Mouse (Mus musculus) embryonic facial prominence, embryonic 13.5 days (tissue): Measurements from ENCODE around the gene Tbkbp1. TPM values are rescaled to one million over a fixed set of nuclear protein-coding genes. Genes with fewer than 3 reads are reported as not detected.

Experiments
- ATAC-seq: fragments of 200-750 bp; cut with Nextera tagmentation; 2 replicates; pipeline ENCODE4 v1.8.0; 2017; ENCODE audit warnings: low read depth; ENCODE audit not compliant: insufficient number of reproducible peaks, insufficient read depth, low FRiP score, low TSS enrichment
- H3K27ac ChIP-seq: fragments of 300-500 bp; sonication (generic); 2 replicates; pipeline ENCODE4 v1.5.1; 2015; ENCODE audit warnings: moderate library complexity, mild to moderate bottlenecking, inconsistent platforms
- H3K27me3 ChIP-seq: fragments of 300-500 bp; sonication (generic); 2 replicates; pipeline ENCODE4 v1.6.1; 2015; ENCODE audit warnings: mild to moderate bottlenecking, inconsistent platforms
- H3K36me3 ChIP-seq: fragments of 300-500 bp; sonication (generic); 2 replicates; pipeline ENCODE4 v1.6.1; 2015; ENCODE audit warnings: mild to moderate bottlenecking, inconsistent platforms
- H3K4me1 ChIP-seq: fragments of 300-500 bp; sonication (generic); 2 replicates; pipeline ENCODE4 v1.6.1; 2015; ENCODE audit warnings: inconsistent platforms
- H3K4me2 ChIP-seq: fragments of 300-500 bp; sonication (generic); 2 replicates; pipeline ENCODE4 v1.6.1; 2015; ENCODE audit warnings: moderate library complexity, mild to moderate bottlenecking, inconsistent platforms
- H3K4me3 ChIP-seq: fragments of 300-500 bp; sonication (generic); 2 replicates; pipeline ENCODE4 v1.5.1; 2015; ENCODE audit warnings: mild to moderate bottlenecking, inconsistent platforms
- H3K9ac ChIP-seq: fragments of 300-500 bp; sonication (generic); 2 replicates; pipeline ENCODE4 v1.6.1; 2015; ENCODE audit warnings: mild to moderate bottlenecking, inconsistent platforms
- H3K9me3 ChIP-seq: fragments of 300-500 bp; sonication (generic); 2 replicates; pipeline ENCODE4 v1.6.1; 2016; ENCODE audit warnings: inconsistent platforms
- WGBS: fragments of 180-500 bp; shearing (Covaris S2); methylation state at CpG from one replicate; pipeline ENCODE4 v1.1.7; 2015; ENCODE audit warnings: mixed read lengths; 5-methylcytosine and 5-hydroxymethylcytosine counted together
- microRNA-seq: library from miRNA; unstranded; fragments of <30 nt; microRNA quantifications from one replicate; pipeline ENCODE4, GENCODE M21; 2016
- polyA plus RNA-seq: library from polyadenylated mRNA; unstranded; fragments of >200 nt; fragmentation: Nextera tagmentation; extraction: Ambion mirVana; gene quantifications from 2 replicates; pipeline ENCODE4 v1.2.1, GENCODE M21; 2015

The Tbkbp1 gene
- polyA plus RNA-seq, 1 experiment from 2014 or later, result 8.5 TPM

- WGBS, result 18% methylated on average over 9 of the region's 9 CpGs
- Histone ChIP-seq H3K9ac (no peak overlapping the region), H3K4me1 (no peaks in the 10 kb centered on the region), H3K4me3 (no peak overlapping the region), H3K9me3 (no peaks in the 10 kb centered on the region), H3K4me2 (no peak overlapping the region), H3K27ac (no peak overlapping the region), H3K36me3 (no peaks in the 10 kb centered on the region), H3K27me3 (peaks cover 42% of the 10 kb centered on the region)
- ATAC-seq, result no peak
Observed at GRCm38 (mm10) chr11:97101722-97102121, 49.6 kb downstream of the Tbkbp1 start.

DNA sequence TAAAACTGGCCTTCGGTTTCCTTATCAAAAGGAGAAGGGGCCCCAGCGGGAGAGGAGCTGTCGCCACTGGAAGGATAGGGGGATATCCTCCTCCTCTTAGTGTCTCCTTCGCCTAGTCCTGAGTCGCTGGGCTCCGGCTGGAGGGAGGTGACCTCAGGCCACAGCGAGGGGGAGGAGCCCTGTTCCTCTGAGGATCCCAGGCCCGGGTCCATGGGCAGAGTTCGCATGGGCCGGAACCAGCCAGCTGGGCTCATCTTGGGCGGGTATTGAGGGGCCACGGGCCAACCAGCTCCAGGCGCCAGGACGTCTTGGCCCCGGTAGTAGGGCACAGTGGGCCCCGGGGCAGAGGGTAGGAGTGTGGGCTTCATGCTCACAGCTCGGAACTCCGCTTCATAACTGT, 52.5 kb downstream of the Tbkbp1 start:
- ATAC-seq, result no peak
- Histone ChIP-seq H3K4me3 (no peak overlapping the region), H3K27me3 (peaks cover 54% of the 10 kb centered on the region), H3K36me3 (no peaks in the 10 kb centered on the region), H3K27ac (no peak overlapping the region), H3K4me1 (no peaks in the 10 kb centered on the region), H3K9ac (no peak overlapping the region), H3K9me3 (no peaks in the 10 kb centered on the region), H3K4me2 (no peak overlapping the region)
- 19% methylated on average over 18 of the region's 18 CpGs for WGBS

- Histone ChIP-seq H3K4me1 (no peaks in the 10 kb centered on the region), H3K4me3 (no peak overlapping the region), H3K9ac (no peak overlapping the region), H3K36me3 (no peaks in the 10 kb centered on the region), H3K4me2 (no peak overlapping the region), H3K27me3 (peaks cover 54% of the 10 kb centered on the region), H3K9me3 (no peaks in the 10 kb centered on the region), H3K27ac (no peak overlapping the region)
- no peak for ATAC-seq
- WGBS, result 70% methylated on average over 2 of the region's 2 CpGs
Observed at GRCm38 (mm10) chr11:97094600-97094999, 56.7 kb downstream of the Tbkbp1 start.

DNA sequence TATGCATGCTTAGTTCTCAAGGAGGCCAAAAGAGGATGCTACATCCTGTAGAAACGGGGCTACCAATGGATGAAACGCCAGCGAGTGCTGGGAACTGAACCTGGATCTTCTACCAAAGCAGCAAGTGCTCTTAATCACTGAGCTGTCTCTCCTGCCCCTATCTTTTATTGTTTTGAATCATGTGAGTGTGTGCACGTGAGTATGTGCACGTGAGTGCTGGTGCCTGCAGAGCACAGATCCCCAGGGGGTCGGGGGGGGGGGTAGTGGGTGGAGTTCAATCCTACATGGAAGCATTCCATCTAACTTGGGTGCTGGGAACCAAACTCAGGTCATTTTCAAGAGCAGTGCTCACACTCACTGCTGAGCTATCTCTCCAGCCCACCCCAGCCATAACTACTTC, 64.9 kb downstream of the Tbkbp1 start:
- H3K36me3 ChIP-seq, result no peaks in the 10 kb centered on the region
- WGBS, result 73% methylated on average over 6 of the region's 6 CpGs
- H3K9me3 ChIP-seq, result 0 out of 2 replicates have a peak, but pooled peaks cover 4% of the 10 kb centered on the region
- no peak for ATAC-seq
- no peak overlapping the region for H3K9ac ChIP-seq
- peaks cover 14% of the 10 kb centered on the region for H3K4me1 ChIP-seq
- no peak overlapping the region for H3K4me3 ChIP-seq
- no peak overlapping the region for H3K27ac ChIP-seq
- H3K4me2 ChIP-seq, result no peak overlapping the region
- H3K27me3 ChIP-seq, result peaks cover 13% of the 10 kb centered on the region

Small RNA genes within 50 kb of the gene (microRNA-seq; reads per million reads assigned to microRNA genes)
- not detected for gene Mir7235

Other genes starting within 250 kb of the Tbkbp1 start
- 89.4 and 94.8 TPM in 2 replicates for gene Cdk5rap3, start 235.0 kb downstream of the Tbkbp1 start, polyA plus RNA-seq
- gene Prr15l, start 223.4 kb downstream of the Tbkbp1 start, polyA plus RNA-seq, result 2.4 and 3.4 TPM in 2 replicates
- 19.9 and 27.9 TPM in 2 replicates for gene Pnpo, start 207.5 kb downstream of the Tbkbp1 start, polyA plus RNA-seq
- gene Sp2, start 168.5 kb downstream of the Tbkbp1 start, polyA plus RNA-seq, result 15.9 and 18.0 TPM in 2 replicates
- gene Sp6, start 138.1 kb downstream of the Tbkbp1 start, polyA plus RNA-seq, result 2.1 and 3.3 TPM in 2 replicates
- 25.0 and 30.6 TPM in 2 replicates for gene Scrn2, start 121.6 kb downstream of the Tbkbp1 start, polyA plus RNA-seq
- 0.72 and 1.5 TPM in 2 replicates for gene Lrrc46, start 110.1 kb downstream of the Tbkbp1 start, polyA plus RNA-seq
- 82.0 and 82.7 TPM in 2 replicates for gene Mrpl10, start 109.9 kb downstream of the Tbkbp1 start, polyA plus RNA-seq
- gene Osbpl7, start 100.9 kb downstream of the Tbkbp1 start, polyA plus RNA-seq, result 11.1 and 12.2 TPM in 2 replicates
- 0.08 and 0.10 TPM in 2 replicates for gene Tbx21, start 36.2 kb downstream of the Tbkbp1 start, polyA plus RNA-seq
- gene Kpnb1, start 36.4 kb upstream of the Tbkbp1 start, polyA plus RNA-seq, result 59.7 and 62.6 TPM in 2 replicates
- gene Npepps, start 129.1 kb upstream of the Tbkbp1 start, polyA plus RNA-seq, result 83.9 and 95.4 TPM in 2 replicates
- gene Mrpl45, start 164.2 kb upstream of the Tbkbp1 start, polyA plus RNA-seq, result 46.6 and 50.1 TPM in 2 replicates
- 0.15 and 0.21 TPM in 2 replicates for gene Gpr179, start 200.6 kb upstream of the Tbkbp1 start, polyA plus RNA-seq
- 4.7 and 5.3 TPM in 2 replicates for gene Socs7, start 211.1 kb upstream of the Tbkbp1 start, polyA plus RNA-seq